Mouse (Mus musculus) common myeloid progenitor, adult 5-6 weeks (primary cell): ENCODE results near the gene Ehmt1. TPM values are rescaled to one million over a fixed set of nuclear protein-coding genes. Genes with fewer than 3 reads are reported as not detected.

Experiments used
- ATAC-seq: replicated peaks from 2 replicates; pipeline ENCODE4 v1.8.0; 2016; ENCODE audit warnings: low read depth, mild to moderate bottlenecking, moderate TSS enrichment, inconsistent platforms; ENCODE audit not compliant: poor library complexity, severe bottlenecking
- total RNA-seq: library from RNA; stranded (forward); fragments of 200-1000, 187-1606 nt; gene quantifications from 2 replicates; pipeline ENCODE4 v1.2.3, GENCODE M21; 2017

Ehmt1 gene
- total RNA-seq, 1 experiment from 2014 or later = 139 TPM

- no peak for ATAC-seq
Measured at GRCm38 (mm10) chr2:24809746-24810145, 109.7 kb downstream of the Ehmt1 start.

GRCm38 (mm10) chr2:24807691-24808090 lies 111.7 kb downstream of the Ehmt1 start:
- ATAC-seq = no peak

DNA sequence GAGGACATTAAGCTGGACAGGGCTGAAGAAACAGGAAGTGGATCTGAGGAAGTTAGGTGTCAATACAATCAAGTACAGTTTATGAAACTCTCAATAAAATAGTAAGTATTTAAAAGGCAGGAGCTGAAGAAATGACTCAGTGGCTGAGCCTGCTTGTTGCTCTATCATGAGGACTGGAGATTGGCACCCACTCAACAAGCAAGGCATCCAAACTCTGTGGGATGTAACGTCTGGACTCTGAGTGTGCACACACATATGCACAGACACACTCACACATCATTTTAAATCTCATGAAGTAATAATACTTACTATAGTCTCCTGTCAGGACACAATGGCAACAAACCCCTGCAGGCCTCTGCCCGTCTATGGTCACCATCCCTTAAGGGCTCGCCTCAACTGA lies 112.4 kb downstream of the Ehmt1 start:
- no peak for ATAC-seq

GRCm38 (mm10) chr2:24806143-24806542 lies 113.3 kb downstream of the Ehmt1 start:
- ATAC-seq = no peak

DNA sequence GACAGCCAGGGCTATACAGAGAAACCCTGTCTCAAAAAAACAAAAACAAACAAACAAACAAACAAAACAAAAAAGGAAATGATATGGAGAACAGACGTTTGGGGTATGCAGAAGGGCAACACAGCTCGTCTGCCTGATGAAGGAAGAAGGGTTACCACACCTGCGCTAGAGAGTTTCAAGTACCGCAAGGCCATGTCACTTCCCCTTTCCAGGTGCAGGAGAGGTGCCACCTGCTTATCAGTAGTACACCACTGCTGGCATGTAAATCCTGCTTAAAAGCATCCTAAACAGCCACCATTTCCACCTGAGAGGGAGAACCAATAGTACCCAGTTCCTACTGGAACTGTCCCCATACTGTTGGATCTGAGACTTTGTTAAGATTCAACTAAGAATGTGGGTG lies 113.8 kb downstream of the Ehmt1 start:
- no peak for ATAC-seq

DNA sequence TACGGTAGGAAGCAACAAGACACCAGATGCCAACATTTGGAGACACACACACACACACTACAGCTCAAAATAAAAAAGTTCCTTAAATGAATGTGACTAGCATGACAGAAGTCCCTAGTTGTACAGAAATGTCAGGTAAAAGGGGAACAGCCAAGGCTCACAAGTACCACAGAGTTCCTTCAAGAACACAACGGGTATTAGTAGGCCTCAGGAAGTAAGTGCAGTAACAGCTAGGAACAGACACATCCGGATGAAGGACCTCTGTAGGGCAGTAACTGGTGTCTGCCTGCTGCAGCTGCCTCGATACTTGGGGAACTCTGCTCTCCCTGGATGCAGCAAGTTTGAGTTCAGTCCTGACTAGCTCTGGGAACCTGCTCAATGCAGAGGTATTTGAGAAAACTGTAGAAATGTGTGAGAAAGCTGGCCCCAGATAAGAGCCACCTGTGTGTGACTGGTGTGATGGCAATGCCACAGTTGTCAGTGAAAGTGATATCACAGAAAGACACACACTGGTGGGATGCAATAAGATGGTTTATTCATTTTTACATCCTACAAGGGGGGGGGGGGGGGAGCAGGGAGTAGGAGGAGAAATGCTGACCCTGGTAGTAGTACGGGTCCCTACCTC lies 122.5 kb downstream of the Ehmt1 start:
- peak; percentile 36 for ATAC-seq

- ATAC-seq = no peak
Measured at GRCm38 (mm10) chr2:24787250-24787649, 132.2 kb downstream of the Ehmt1 start.

- ATAC-seq = no peak
Measured at GRCm38 (mm10) chr2:24781253-24781652, 138.2 kb downstream of the Ehmt1 start.

GRCm38 (mm10) chr2:24776831-24777230 lies 142.6 kb downstream of the Ehmt1 start:
- no peak for ATAC-seq

GRCm38 (mm10) chr2:24775951-24776587 lies 143.3 kb downstream of the Ehmt1 start:
- ATAC-seq = peak; percentile 25; the same call in 1 of the 2 replicates

GRCm38 (mm10) chr2:24774832-24775231 lies 144.6 kb downstream of the Ehmt1 start:
- 0 out of 2 replicates have a peak, but pooled peaks have one; percentile 52 for ATAC-seq

- ATAC-seq = no peak
Measured at GRCm38 (mm10) chr2:24770861-24771260, 148.6 kb downstream of the Ehmt1 start.

DNA sequence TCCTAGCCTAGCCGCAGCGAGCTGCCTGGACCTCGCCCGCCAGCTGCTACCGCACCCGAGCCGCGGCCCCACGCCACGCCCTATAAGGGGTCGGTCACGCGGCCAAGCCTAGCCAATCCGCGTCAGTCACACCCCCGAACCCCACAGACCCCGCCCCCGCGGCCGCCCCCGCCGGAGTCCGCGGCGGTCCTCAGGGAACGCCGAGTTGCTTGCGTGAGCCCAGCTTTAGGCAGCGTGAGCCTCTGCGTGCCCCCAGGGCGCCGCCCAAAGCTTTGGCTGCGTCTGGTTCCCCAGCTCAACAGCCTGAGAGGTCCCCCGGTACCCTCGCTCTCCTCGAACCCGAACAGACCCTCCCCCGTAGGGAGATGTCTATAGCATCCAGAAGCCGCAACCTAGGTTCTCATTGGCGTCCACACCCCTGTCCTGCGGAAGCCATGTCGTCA lies 156.3 kb downstream of the Ehmt1 start, which contains the start of gene Cacna1b:
Gene Cacna1b, minus strand, starts transcription at position 38 of the 443 bp plus-strand sequence.
- peak; percentile 46 for ATAC-seq

DNA sequence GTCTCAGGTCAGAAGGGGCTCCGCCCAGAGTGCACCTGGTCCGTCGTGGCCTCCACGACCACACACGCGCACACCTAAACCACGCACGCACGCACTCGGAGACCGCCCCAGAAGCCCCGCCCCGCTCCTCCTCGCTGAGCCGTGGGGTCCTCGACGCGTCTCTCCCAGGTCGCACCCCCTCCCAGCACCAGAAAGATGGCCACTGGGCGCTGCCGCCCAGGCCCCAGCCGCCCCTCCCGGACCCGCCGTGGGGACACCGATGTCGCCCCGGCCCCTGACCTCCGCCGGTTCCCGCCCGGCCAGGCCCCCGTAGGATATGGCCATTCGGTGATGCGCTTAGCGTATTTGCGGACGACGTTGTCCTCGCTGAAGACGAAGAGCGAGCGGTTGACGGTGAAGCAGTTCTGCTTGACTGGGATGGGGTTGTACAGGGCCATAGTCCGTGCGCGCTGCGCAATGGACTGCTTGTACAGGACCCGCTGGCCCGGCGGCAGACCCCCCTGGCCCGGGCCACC lies 156.9 kb downstream of the Ehmt1 start:
- no peak for ATAC-seq

GRCm38 (mm10) chr2:24761923-24762445 lies 157.4 kb downstream of the Ehmt1 start:
- peak; percentile 90 for ATAC-seq

DNA sequence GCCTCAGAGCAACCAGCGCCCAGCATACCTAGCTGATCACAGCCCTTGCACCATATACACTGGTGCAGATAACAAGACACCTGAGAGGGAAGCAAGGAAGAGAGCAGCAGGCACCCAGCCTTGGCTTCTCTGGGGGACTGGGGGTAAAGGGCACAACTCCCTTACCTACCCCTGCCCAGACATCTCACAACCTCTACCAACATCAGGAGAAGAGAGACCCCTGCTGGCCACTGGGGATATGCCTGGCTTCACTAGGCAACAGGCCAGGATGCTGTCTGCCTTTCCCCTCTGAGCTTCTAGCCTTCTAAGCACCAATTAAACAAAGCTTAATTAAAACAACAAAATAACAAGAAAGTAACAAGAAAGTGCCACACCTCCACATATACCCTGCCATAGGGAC lies 164.1 kb downstream of the Ehmt1 start:
- ATAC-seq = peak; percentile 79

DNA sequence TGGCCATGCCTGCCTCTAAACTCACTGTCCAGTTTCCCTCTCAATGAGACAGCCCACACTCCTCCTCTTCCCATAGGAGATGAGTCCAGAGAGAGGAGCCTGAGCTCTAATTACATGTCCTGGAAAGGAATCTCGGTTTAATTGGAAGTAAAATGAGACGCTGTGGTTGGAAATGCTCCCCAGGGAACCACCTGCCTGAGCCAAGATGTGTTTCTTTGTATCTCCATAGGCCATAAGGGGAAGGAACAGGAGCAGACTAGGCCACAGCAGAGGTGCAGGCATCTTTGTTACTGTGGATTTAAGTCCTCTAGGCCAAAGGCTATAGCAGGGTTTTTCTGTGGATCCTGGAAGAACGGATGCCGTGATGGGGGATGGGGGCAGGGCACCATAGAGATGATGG lies 166.8 kb downstream of the Ehmt1 start:
- ATAC-seq = no peak

GRCm38 (mm10) chr2:24750051-24750450 lies 169.4 kb downstream of the Ehmt1 start:
- no peak for ATAC-seq

GRCm38 (mm10) chr2:24747878-24748277 lies 171.5 kb downstream of the Ehmt1 start:
- peak; percentile 85 for ATAC-seq
